Mouse (Mus musculus): ENCODE data around the gene Lemd1.

GRCm38 (mm10) chr1:132289965-132290364, 98.7 kb downstream of the Lemd1 start:
- TF ChIP-seq GATA1 (IDR thresholded peaks at IDR 0.05; ENCODE audit: low read length), result no peak
- no peak for TF ChIP-seq TAL1 (IDR thresholded peaks at IDR 0.05; ENCODE audit: low read length)
